Mouse (Mus musculus) G1E (cell line): ENCODE data around the gene Prdx3.

Experiments used
- CTCF ChIP-seq: IDR thresholded peaks from 2 replicates; pipeline ENCODE4 v1.5.1; 2012; ENCODE audit warnings: low read depth, low read length, inconsistent platforms, mixed read lengths
- GATA1 ChIP-seq: IDR thresholded peaks from 2 replicates; pipeline ENCODE4 v1.6.1; 2012; ENCODE audit warnings: borderline replicate concordance, low read length, inconsistent platforms, mixed read lengths
- POLR2AphosphoS5 ChIP-seq: IDR thresholded peaks from 2 replicates; pipeline ENCODE4 v1.6.1; 2012; ENCODE audit warnings: low read depth, low read length, inconsistent platforms; ENCODE audit not compliant: insufficient replicate concordance
- TAL1 ChIP-seq: conservative IDR thresholded peaks from 2 replicates; pipeline ENCODE4 v1.6.1; 2012; ENCODE audit warnings: low read depth, low read length, inconsistent platforms, mixed read lengths

- no peak for TF ChIP-seq CTCF
- TF ChIP-seq GATA1, result no peak
- TF ChIP-seq TAL1, result no peak
- no peak for TF ChIP-seq POLR2AphosphoS5
Observed at GRCm38 (mm10) chr19:60895251-60895880, 21.0 kb upstream of the Prdx3 start.
